Mouse (Mus musculus) G1E (cell line): ENCODE measurements around the gene Fam69a.

ENCODE experiments used
- CTCF ChIP-seq: IDR thresholded peaks from 2 replicates; pipeline ENCODE4 v1.5.1; 2012; ENCODE audit warnings: low read depth, low read length, inconsistent platforms, mixed read lengths
- GATA1 ChIP-seq: IDR thresholded peaks from 2 replicates; pipeline ENCODE4 v1.6.1; 2012; ENCODE audit warnings: borderline replicate concordance, low read length, inconsistent platforms, mixed read lengths
- GATA2 ChIP-seq: IDR thresholded peaks from 2 replicates; pipeline ENCODE4 v1.6.1; 2012; ENCODE audit warnings: low read depth, low read length, inconsistent platforms, borderline replicate concordance
- TAL1 ChIP-seq: conservative IDR thresholded peaks from 2 replicates; pipeline ENCODE4 v1.6.1; 2012; ENCODE audit warnings: low read depth, low read length, inconsistent platforms, mixed read lengths

- TF ChIP-seq CTCF (no peak), TAL1 (no peak), GATA2 (no peak), GATA1 (no peak)
These were observed 30.3 kb upstream of the Fam69a start for GRCm38 (mm10) chr5:108017232-108017631.
